Mouse (Mus musculus): ENCODE measurements at regions not wholly inside any gene's neighbourhood (a gene's known extent, or its start where the extent isn't known, plus 50 kb on each side); places are given as distances from the start of the nearest gene placed in this dataset.
"Not testable (repeated sequence)": the region's sequence is repeated elsewhere in the genome, so short reads cannot be mapped to it uniquely, and the experiment has no call there.

GRCm38 (mm10) chr3:21627048-21627447 lies 449.4 kb upstream of the Tbl1xr1 start:
- not testable (repeated sequence) for DNase-seq

- peak in 1 of 2 experiments; percentile 4 for DNase-seq
Observed at GRCm38 (mm10) chr3:21633600-21634221, 442.7 kb upstream of the Tbl1xr1 start.

- no peak for DNase-seq
Observed at GRCm38 (mm10) chr3:21634675-21635204, 441.7 kb upstream of the Tbl1xr1 start.

GRCm38 (mm10) chr3:21638886-21639285 lies 437.6 kb upstream of the Tbl1xr1 start:
- peak; percentile 73 to 82 for DNase-seq

GRCm38 (mm10) chr3:21639576-21639975 lies 436.9 kb upstream of the Tbl1xr1 start:
- no peak for DNase-seq

GRCm38 (mm10) chr3:21644086-21644485 lies 432.4 kb upstream of the Tbl1xr1 start:
- peak; percentile 84 to 86 for DNase-seq

GRCm38 (mm10) chr3:21645268-21645667 lies 431.2 kb upstream of the Tbl1xr1 start:
- peak in 1 of 2 experiments; percentile 33 for DNase-seq

- no peak for DNase-seq
Observed at GRCm38 (mm10) chr3:21649885-21650469, 426.5 kb upstream of the Tbl1xr1 start.

- DNase-seq = no peak
Observed at GRCm38 (mm10) chr3:21655301-21655700, 421.2 kb upstream of the Tbl1xr1 start.

- DNase-seq = peak; percentile 17 to 42
Observed at GRCm38 (mm10) chr3:21667349-21668143, 408.9 kb upstream of the Tbl1xr1 start.

GRCm38 (mm10) chr3:21671885-21672284 lies 404.6 kb upstream of the Tbl1xr1 start:
- peak; percentile 21 to 68 for DNase-seq

- DNase-seq = peak; percentile 4 to 22
Observed at GRCm38 (mm10) chr3:21672492-21672891, 404.0 kb upstream of the Tbl1xr1 start.

GRCm38 (mm10) chr3:21673466-21673865 lies 403.0 kb upstream of the Tbl1xr1 start:
- no peak for DNase-seq

- DNase-seq = no peak
Observed at GRCm38 (mm10) chr3:21678265-21678664, 398.2 kb upstream of the Tbl1xr1 start.

GRCm38 (mm10) chr3:21678734-21679133 lies 397.7 kb upstream of the Tbl1xr1 start:
- DNase-seq = no peak

- DNase-seq = not testable (repeated sequence)
Observed at GRCm38 (mm10) chr3:21697980-21698672, 378.3 kb upstream of the Tbl1xr1 start.

GRCm38 (mm10) chr3:21699526-21699925 lies 376.9 kb upstream of the Tbl1xr1 start:
- no peak for DNase-seq

GRCm38 (mm10) chr3:21700326-21700725 lies 376.1 kb upstream of the Tbl1xr1 start:
- DNase-seq = no peak

- DNase-seq = peak; percentile 79 to 91
Observed at GRCm38 (mm10) chr3:21726747-21727505, 349.5 kb upstream of the Tbl1xr1 start.

GRCm38 (mm10) chr3:21728019-21728418 lies 348.4 kb upstream of the Tbl1xr1 start:
- DNase-seq = peak in 1 of 2 experiments; percentile 13

GRCm38 (mm10) chr3:21729328-21729727 lies 347.1 kb upstream of the Tbl1xr1 start:
- DNase-seq = peak in 1 of 2 experiments; percentile 10

GRCm38 (mm10) chr3:21735688-21736087 lies 340.8 kb upstream of the Tbl1xr1 start:
- DNase-seq = not testable (repeated sequence)

All from cerebellum, postnatal 14 days (tissue).